Mouse (Mus musculus) mouse trophoblast stem cell (cell line): ENCODE results near the gene Rtl6.

Experiments used
- in situ Hi-C, 2 experiments: fragments of 300-500 bp; cut with MseI, MboI; formaldehyde crosslinking; loops; 2 replicates in 1 of 2; 3 replicates in 1 of 2; pipeline ENCODE4 v1.15.1; 2025

The Rtl6 gene

GRCm38 (mm10) chr15:84557189-84557921 is at the start of gene Rtl6:
Gene Rtl6, minus strand, starts transcription at chr15:84557823.
- in situ Hi-C loops, result no loop called here

DNA sequence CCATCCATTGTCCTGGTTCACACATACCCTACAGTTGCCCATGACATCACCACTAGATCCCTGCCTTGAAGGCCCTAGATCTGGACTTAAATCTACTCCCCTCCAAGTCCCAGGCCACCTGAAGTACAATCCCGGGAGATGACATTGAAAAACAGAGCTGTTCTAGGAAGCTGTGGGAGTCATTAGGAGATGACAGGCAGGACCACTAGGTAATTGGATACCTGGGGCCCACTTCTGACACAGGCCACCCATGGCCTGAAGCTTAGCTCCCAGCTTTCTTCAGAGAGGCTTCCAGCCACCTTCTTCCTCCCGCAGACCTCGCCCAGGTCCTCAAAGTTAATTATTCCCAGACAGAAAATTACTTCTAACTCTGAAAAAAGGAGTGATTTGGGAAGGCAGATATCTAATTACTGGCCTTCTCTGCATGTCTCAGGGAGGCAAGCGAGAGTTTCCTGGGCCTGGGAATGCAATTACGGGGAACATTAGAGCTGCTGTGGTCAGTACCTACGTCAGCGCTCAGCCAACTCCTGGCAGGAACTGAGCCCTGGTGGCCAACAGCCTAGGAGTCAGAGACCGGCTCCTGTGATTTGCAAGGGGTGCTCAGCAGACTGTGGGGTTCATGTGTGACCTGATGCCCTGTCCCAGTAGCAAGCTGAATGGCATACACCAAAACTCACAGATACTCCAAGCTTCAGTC is 45.8 kb upstream of the Rtl6 start:
- in situ Hi-C loops, result no loop called here

GRCm38 (mm10) chr15:84600977-84601595 is 43.5 kb upstream of the Rtl6 start:
- in situ Hi-C loops, result no loop called here

DNA sequence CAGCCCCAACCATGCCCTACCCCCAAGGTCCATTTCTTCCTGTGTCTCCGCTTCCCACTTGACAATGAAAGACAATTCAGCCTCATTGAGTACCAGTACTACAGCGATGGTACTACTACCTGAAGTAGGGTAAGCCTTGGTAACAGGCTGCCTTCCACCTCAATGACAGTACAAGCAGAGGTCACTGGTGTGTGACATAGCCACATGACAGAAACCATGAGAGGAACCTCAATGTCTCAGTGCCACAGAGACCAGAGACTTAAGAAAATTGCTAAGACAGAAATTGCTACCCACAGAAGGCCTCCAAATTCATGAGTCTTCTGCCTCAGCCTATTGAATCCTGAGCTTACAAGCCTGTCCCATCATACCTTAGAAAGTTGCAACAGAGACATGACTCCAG is 41.3 kb upstream of the Rtl6 start:
- in situ Hi-C loops, result no loop called here

GRCm38 (mm10) chr15:84597816-84598215 is 40.2 kb upstream of the Rtl6 start:
- in situ Hi-C loops, result no loop called here

DNA sequence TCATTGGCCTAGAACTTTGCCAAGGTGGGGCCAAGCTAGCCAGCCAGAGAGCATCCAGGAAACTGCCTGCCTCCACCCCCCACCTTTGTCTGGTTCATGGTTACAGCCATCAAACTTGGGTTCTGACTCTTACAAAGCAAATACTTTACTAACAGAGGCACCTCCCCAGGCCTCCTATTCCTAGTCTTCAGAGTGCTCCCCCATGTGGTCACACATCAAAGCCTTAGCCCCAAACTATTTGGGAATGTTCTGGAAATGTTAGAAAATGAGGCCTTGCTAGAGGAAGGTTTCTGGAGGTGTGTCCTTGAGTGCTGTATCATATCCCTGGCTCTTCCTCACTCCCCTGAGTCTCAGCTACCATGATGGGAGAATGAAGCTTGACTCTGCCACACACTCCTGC is 39.4 kb upstream of the Rtl6 start:
- in situ Hi-C loops, result no loop called here

- in situ Hi-C loops, result no loop called here
Observed at GRCm38 (mm10) chr15:84595241-84595945, 37.8 kb upstream of the Rtl6 start.

- in situ Hi-C loops, result no loop called here
Observed at GRCm38 (mm10) chr15:84593514-84593913, 35.9 kb upstream of the Rtl6 start.

- in situ Hi-C loops, result no loop called here
Observed at GRCm38 (mm10) chr15:84592240-84592639, 34.6 kb upstream of the Rtl6 start.

GRCm38 (mm10) chr15:84591573-84592139 is 34.0 kb upstream of the Rtl6 start:
- in situ Hi-C loops, result no loop called here

DNA sequence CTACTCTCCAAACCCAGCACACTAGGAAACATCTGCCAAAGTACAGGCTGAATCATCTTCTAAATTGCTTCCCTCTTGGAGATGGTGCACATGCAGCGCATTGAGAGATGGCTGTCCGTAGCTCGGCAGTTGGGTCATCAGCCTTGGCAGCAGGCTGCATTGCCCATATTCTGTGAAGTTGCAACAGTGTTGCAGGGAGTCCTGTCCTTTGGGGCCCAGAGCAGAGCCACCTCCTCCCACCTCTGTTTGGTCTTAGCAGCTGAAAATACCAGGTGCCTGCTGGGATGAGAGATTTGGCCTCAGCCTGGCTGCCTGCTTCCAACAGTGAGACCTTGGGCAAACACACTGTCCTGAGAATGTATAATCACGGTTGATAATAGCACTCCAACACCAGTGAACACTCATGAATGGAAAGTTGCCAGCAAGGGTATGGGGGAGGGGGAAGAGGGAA is 30.8 kb upstream of the Rtl6 start:
- in situ Hi-C loops, result no loop called here

- in situ Hi-C loops, result no loop called here
Observed at GRCm38 (mm10) chr15:84578607-84579006, 21.0 kb upstream of the Rtl6 start.

DNA sequence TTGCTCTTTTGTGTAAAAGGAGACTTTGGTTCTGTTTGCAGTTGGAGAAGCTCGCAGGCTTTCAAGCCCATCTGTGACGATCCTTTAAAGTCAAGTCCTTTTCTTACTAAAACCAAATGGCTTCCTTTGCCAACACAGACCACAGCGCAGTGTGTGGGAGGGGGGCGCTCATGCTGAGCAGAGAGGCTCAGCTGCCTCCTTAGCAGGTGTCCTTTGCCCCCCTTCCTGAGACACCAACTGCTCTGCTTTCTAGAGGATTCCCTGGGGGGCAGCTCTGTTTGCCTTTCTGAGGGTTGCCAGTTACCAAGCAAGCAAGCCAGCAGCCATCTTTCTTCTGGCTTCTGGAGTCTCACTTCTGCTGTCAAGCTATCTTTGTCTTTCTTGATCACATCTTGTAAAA is 19.4 kb upstream of the Rtl6 start:
- in situ Hi-C loops, result no loop called here

DNA sequence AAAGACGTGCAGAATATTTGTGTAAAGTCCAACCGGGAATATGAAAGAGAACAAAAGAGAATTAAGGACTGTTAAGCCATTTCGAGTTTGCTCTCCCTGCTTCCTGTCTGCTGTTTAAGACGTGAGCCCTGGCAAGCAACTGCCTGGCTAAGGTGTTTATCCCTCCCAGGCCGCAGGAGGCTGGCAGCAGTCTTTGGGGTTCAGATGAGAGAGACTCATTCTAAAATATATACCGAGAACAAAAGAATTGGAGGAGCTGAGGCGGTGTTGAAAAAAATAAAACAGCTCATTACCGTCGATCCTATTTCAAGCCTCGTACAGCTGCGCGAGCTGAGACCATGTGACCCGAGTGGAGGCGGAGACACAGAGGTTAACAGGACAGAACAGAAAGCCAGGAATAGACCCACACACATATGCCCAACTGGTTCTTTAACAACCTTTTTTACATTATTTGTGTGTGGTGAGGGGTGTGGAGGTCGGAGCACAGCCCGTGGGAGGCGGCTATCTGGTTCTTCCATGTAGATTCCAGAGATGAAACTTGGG is 9.0 kb upstream of the Rtl6 start:
- in situ Hi-C loops, result no loop called here

- in situ Hi-C loops, result no loop called here
Observed at GRCm38 (mm10) chr15:84561501-84561900, 3.9 kb upstream of the Rtl6 start.

DNA sequence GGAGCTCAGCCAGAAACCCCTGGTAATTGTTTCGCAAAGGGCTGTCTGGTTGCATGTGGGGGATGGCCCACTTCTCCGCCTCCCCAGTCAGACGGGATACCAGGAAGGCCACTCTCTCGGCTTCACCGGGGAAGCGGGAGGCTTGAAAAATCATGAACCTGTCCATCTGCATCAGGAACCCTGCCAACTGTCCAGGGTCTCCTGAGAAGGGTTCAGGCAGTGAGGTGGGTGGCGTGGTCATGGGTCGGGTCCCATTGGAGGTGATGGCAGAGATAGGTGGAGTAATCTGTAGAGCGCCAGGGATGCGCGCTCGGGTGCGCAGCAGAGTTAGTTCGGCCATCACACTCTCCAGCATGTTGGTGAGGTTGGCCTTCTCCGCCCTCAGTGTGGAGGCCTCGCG is 949 bp downstream of the Rtl6 start:
- in situ Hi-C loops, result no loop called here

DNA sequence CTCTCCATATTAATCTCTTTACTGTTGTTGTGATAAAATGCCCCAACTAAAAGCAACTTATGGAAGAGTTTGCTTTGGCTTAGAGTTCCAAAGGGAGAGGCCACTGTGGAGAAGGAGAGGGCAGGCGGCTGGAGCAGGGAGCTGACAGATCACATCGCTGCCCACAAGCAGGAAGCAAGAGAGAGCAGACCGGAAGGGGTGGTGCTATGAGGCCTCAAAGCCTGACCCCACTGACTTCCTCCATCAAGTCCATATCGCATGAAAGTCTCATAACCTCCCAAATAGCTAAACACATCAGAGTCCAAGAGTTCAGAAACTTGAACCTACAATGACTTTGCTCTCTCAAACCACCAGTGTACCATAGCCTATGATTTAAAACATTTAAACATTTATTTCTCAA is 6.6 kb downstream of the Rtl6 start:
- in situ Hi-C loops, result no loop called here

GRCm38 (mm10) chr15:84549291-84549797 is 8.3 kb downstream of the Rtl6 start:
- in situ Hi-C loops, result no loop called here

GRCm38 (mm10) chr15:84546028-84546427 is 11.6 kb downstream of the Rtl6 start:
- in situ Hi-C loops, result no loop called here

- in situ Hi-C loops, result no loop called here
Observed at GRCm38 (mm10) chr15:84541175-84541574, 16.4 kb downstream of the Rtl6 start.

GRCm38 (mm10) chr15:84538974-84539588 is 18.5 kb downstream of the Rtl6 start:
- in situ Hi-C loops, result loop anchor here in 1 of 2 experiments (10.0 kb wide), 1 partner anchor 76 kb away; no protein-coding TSS in a partner anchor
